9 mouse cellular contexts compared by ENCODE assay signal in genomic region chr9:69907123-69907945, GRCm38 (mm10).
DNase-seq lines count a peak whose midpoint lies in the region; ATAC-seq and TF ChIP-seq lines count a peak whose summit lies in the region.
"Had no signal": no experiment of that assay in that cellular context is flagged by ENCODE, and none has a peak within 500 bp of the region (broad histone marks: within the 10 kb centered on the region; RNA-seq: fewer than 3 reads in every experiment).

No protein-coding gene starts in this region.

- TF ChIP-seq CTCF in lung, adult 2 months (IDR thresholded peaks at IDR 0.05; ENCODE audit: insufficient read depth, low read length): no peak
- no peak for TF ChIP-seq CTCF in lung, postnatal 0 days (IDR thresholded peaks at IDR 0.05)

- no peak for DNase-seq in hindbrain, embryonic 10.5 days (ENCODE audit: low spot score)
- DNase-seq in embryo, embryonic 10.5 days (ENCODE audit: low spot score): peak; percentile 36
- DNase-seq in lung, adult 2 months: no peak
- DNase-seq in lung, postnatal 0 days (ENCODE audit: low spot score): no peak
- no peak for DNase-seq in urinary bladder, postnatal 10 days (ENCODE audit: low spot score)
- DNase-seq: kidney, postnatal 25 days had no signal

- WGBS in hindbrain, embryonic 13.5 days: 30% methylated on average over 21 of the region's 21 CpGs
- 50% methylated on average over 21 of the region's 21 CpGs for WGBS in hindbrain, embryonic 10.5 days
- WGBS in forebrain, embryonic 16.5 days: 10% methylated on average over 21 of the region's 21 CpGs
- WGBS in midbrain, embryonic 15.5 days: 19% methylated on average over 21 of the region's 21 CpGs
- 25% methylated on average over 21 of the region's 21 CpGs for WGBS in lung, adult 2 months
- 22% methylated on average over 21 of the region's 21 CpGs for WGBS in lung, postnatal 0 days

- H3K4me1 ChIP-seq in hindbrain, embryonic 13.5 days (replicated peaks): peaks cover 11% of the 10 kb centered on the region
- no peaks in the 10 kb centered on the region for H3K4me1 ChIP-seq in hindbrain, embryonic 10.5 days (replicated peaks)
- H3K4me1 ChIP-seq in forebrain, embryonic 16.5 days (replicated peaks; ENCODE audit: control insufficient read depth, insufficient read depth, low read length): no peaks in the 10 kb centered on the region; the same call in 1 of the 2 replicates
- H3K4me1 ChIP-seq in midbrain, embryonic 15.5 days: peaks cover 14% of the 10 kb centered on the region
- H3K4me1 ChIP-seq in lung, adult 2 months (ENCODE audit: control insufficient read depth, insufficient read depth, low read length): no peaks in the 10 kb centered on the region
- H3K4me1 ChIP-seq in lung, postnatal 0 days (ENCODE audit: insufficient read depth, low read depth, low read length): no peaks in the 10 kb centered on the region

- peak overlapping the region; percentile 37; the same call in 1 of the 2 replicates for H3K27ac ChIP-seq in hindbrain, embryonic 13.5 days
- H3K27ac ChIP-seq in hindbrain, embryonic 10.5 days: no peak overlapping the region
- no peak overlapping the region for H3K27ac ChIP-seq in forebrain, embryonic 16.5 days (ENCODE audit: low read length)
- peak overlapping the region; percentile 70 for H3K27ac ChIP-seq in midbrain, embryonic 15.5 days
- H3K27ac ChIP-seq in lung, postnatal 0 days (ENCODE audit: low read length): no peak overlapping the region

- no peak for ATAC-seq in hindbrain, embryonic 13.5 days (ENCODE audit: low FRiP score)
- ATAC-seq in forebrain, embryonic 16.5 days: no peak
- peak; percentile 67; the same call in 1 of the 2 replicates for ATAC-seq in midbrain, embryonic 15.5 days (replicated peaks)
- ATAC-seq in lung, postnatal 0 days: no peak

- no peak for TF ChIP-seq EP300 in lung, postnatal 0 days (IDR thresholded peaks at IDR 0.05)

- peak overlapping the region; percentile 20 for H3K4me2 ChIP-seq in hindbrain, embryonic 13.5 days
- H3K4me2 ChIP-seq in forebrain, embryonic 16.5 days (ENCODE audit: low read length): peak overlapping the region; percentile 30; the same call in 1 of the 2 replicates
- H3K4me2 ChIP-seq in midbrain, embryonic 15.5 days: peak overlapping the region; percentile 41
- no peak overlapping the region for H3K4me2 ChIP-seq in lung, postnatal 0 days (replicated peaks; ENCODE audit: low read depth, low read length)

- no peak overlapping the region for H3K4me3 ChIP-seq in hindbrain, embryonic 13.5 days
- H3K4me3 ChIP-seq in hindbrain, embryonic 10.5 days: no peak overlapping the region
- H3K4me3 ChIP-seq in forebrain, embryonic 16.5 days (replicated peaks; ENCODE audit: low read length): peak overlapping the region; percentile 10; the same call in 1 of the 2 replicates
- H3K4me3 ChIP-seq in midbrain, embryonic 15.5 days: peak overlapping the region; percentile 14; the same call in 1 of the 2 replicates
- H3K4me3 ChIP-seq in lung, adult 2 months (replicated peaks; ENCODE audit: extremely low read depth, low read depth, low read length): no peak overlapping the region
- H3K4me3 ChIP-seq in lung, postnatal 0 days (ENCODE audit: low read depth, low read length): no peak overlapping the region

- no peaks in the 10 kb centered on the region for H3K9me3 ChIP-seq in hindbrain, embryonic 13.5 days
- no peaks in the 10 kb centered on the region for H3K9me3 ChIP-seq in hindbrain, embryonic 10.5 days
- H3K9me3 ChIP-seq in forebrain, embryonic 16.5 days (ENCODE audit: control insufficient read depth, low read length): no peaks in the 10 kb centered on the region
- H3K9me3 ChIP-seq in midbrain, embryonic 15.5 days: no peaks in the 10 kb centered on the region
- H3K9me3 ChIP-seq in lung, postnatal 0 days (ENCODE audit: low read length): no peaks in the 10 kb centered on the region

- H3K27me3 ChIP-seq in hindbrain, embryonic 13.5 days: 0 out of 2 replicates have a peak, but pooled peaks cover 4% of the 10 kb centered on the region
- H3K27me3 ChIP-seq in hindbrain, embryonic 10.5 days (ENCODE audit: insufficient read depth, poor library complexity, severe bottlenecking): peaks cover 9% of the 10 kb centered on the region
- peaks cover 3% of the 10 kb centered on the region; the same call in 1 of the 2 replicates for H3K27me3 ChIP-seq in forebrain, embryonic 16.5 days (replicated peaks; ENCODE audit: control insufficient read depth, insufficient read depth, low read length)
- peaks cover 4% of the 10 kb centered on the region; the same call in 1 of the 2 replicates for H3K27me3 ChIP-seq in midbrain, embryonic 15.5 days (replicated peaks)
- no peaks in the 10 kb centered on the region for H3K27me3 ChIP-seq in lung, postnatal 0 days (replicated peaks; ENCODE audit: insufficient read depth, low read length)

- H3K36me3 ChIP-seq in hindbrain, embryonic 13.5 days: no peaks in the 10 kb centered on the region
- H3K36me3 ChIP-seq in hindbrain, embryonic 10.5 days: no peaks in the 10 kb centered on the region
- no peaks in the 10 kb centered on the region for H3K36me3 ChIP-seq in forebrain, embryonic 16.5 days (ENCODE audit: control insufficient read depth, insufficient read depth)
- no peaks in the 10 kb centered on the region for H3K36me3 ChIP-seq in midbrain, embryonic 15.5 days (replicated peaks)
- H3K36me3 ChIP-seq in lung, postnatal 0 days (ENCODE audit: insufficient read depth, low read length): no peaks in the 10 kb centered on the region

- no peak for TF ChIP-seq POLR2A in lung, adult 2 months (IDR thresholded peaks at IDR 0.05; ENCODE audit: borderline replicate concordance, extremely low read depth, low read depth, low read length)

- H3K9ac ChIP-seq in hindbrain, embryonic 13.5 days: 0 out of 2 replicates have a peak overlapping the region, but pooled peaks have one; percentile 30
- no peak overlapping the region for H3K9ac ChIP-seq in forebrain, embryonic 16.5 days (replicated peaks; ENCODE audit: low read depth, low read length)
- H3K9ac ChIP-seq in midbrain, embryonic 15.5 days: no peak overlapping the region
- no peak overlapping the region for H3K9ac ChIP-seq in lung, postnatal 0 days (replicated peaks; ENCODE audit: low read depth)

Comparison
In these comparisons a context has a peak if more than half of its experiments do, and no peak if none do; other contexts are left out.
1. H3K27ac ChIP-seq: peak in hindbrain, embryonic 13.5 days (single experiment) and midbrain, embryonic 15.5 days (single experiment); none in hindbrain, embryonic 10.5 days (single experiment), forebrain, embryonic 16.5 days (single experiment) and lung, postnatal 0 days (single experiment).
2. H3K4me3 ChIP-seq: peak in forebrain, embryonic 16.5 days (single experiment) and midbrain, embryonic 15.5 days (single experiment); none in hindbrain, embryonic 13.5 days (single experiment), hindbrain, embryonic 10.5 days (single experiment), lung, adult 2 months (single experiment) and lung, postnatal 0 days (single experiment).